Mouse (Mus musculus) retina, adult 2 months (tissue): ENCODE measurements around the gene Taok2.

ENCODE experiments used
- DNase-seq: peaks from one replicate; pipeline ENCODE4 v3.0.0-alpha.2; 2012; ENCODE audit warnings: low read depth, low spot score

Taok2 gene

DNA sequence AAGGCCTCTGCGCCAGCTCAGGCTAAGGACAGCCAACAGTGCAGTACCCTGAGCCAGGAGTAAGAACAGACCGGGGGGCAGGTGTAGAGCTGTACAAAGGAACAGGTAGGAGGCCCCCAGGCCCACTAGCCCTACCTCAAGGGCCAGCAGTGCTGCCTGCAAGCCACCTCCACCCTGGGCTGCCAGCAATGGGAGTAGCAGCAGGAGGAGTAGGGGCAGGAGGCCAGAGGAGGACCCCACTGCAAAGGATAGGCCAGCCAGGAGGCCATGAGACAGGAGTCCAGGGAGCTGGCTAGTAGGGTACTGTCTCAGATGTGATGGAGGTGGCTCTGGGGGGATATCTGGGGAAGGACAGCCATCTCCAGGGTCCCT, 14.0 kb downstream of the Taok2 start:
- DNase-seq, result no peak

DNA sequence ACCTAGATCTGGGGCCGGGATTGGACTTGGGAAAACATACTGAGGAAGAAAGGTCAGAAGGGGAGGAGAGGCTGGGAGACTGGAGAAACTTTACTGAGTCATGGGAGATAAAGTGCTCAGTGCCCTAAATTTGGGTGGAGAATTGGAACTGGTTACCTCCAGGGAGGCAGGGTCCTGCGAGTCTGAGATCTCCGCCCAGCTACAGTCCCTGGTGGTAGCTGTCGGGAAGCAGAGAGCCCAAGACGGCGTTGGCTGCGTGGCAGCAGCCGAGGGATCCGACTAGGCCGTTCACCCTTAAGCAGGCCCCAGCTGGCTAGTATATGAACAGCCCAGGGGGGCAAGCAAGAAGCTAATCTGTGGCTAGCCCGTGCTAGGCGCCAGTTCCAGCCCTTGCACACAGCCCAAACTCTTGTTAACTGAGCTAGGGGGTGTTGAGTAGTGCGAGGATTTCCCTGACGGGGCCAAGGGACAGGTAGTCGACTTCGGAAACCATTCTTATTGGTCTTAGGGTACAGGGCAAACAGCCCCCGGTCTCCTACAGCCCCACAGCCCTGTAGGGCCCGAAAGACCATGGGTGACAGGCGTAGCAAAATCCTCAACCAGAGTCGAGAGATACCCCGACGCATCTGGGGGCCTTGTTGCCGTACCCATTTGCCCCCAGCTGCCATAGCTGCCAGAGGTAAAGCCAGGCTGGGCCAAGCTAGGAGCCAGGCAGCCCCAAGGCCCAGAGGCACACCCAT, 14.6 kb downstream of the Taok2 start:
- no peak for DNase-seq

DNA sequence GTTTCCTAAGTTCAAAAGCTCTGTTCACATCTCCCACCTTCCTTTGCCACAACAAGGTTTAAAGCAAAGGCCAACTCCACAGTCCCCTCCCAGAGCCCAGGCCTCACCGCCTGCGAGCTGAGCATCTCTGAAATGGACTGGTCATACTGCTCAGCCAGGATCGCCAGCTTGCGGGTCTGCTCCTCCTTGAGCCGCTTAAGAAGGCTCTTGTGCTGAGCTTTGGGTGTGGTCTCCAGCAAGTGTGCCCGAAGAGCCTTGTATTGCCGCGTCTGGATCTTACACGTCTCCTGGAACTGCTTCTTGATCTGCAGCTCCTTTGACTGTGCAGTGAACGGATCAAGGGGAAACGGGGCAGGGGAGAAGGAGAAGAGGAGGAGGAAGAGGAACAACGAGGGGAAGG, 16.5 kb downstream of the Taok2 start:
- no peak for DNase-seq

- DNase-seq, result no peak
These were observed 17.0 kb downstream of the Taok2 start for GRCm38 (mm10) chr7:126867534-126867933.

GRCm38 (mm10) chr7:126863791-126864190, 20.7 kb downstream of the Taok2 start:
- no peak for DNase-seq

DNA sequence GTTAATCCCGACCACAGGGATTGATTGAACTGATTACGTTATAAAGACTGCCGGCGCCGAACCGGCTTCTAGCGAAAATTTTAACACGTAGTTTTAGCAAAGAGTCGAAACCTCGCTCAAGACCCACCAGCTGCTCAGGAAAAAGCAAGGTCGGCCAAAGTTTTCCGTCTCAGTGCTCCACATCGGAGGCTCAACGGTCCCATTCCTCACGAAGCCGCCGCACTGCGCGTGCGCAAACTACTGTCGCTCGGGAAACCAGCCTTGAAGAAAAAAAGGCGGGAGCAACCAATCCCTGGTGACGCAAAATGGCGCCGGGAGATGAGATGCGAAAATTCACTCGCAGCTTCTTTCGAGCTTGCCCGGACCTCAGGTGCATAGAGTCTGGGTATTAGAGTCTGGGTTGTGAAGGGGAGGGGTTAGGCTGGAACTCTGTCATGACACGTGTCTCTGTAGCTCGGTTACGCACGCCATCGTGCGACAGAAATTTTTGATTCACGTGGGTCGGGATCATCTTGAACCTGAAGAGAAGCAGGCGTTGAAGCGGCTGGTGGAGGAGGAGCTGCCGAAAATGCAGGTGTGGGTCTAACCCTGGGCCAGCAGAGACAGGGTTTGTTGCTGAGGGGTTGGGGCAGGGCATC, 22.2 kb downstream of the Taok2 start, which contains the start of gene Ino80e:
Gene Ino80e (minus strand): TSS at position 231 of the 638 bp plus-strand sequence.
- peak; percentile 88 for DNase-seq

- DNase-seq, result peak; percentile 87
These were observed 22.9 kb downstream of the Taok2 start, which contains the start of gene Hirip3 for GRCm38 (mm10) chr7:126861429-126862130. Gene Hirip3 (plus strand): TSS chr7:126861972.

- DNase-seq, result no peak
These were observed 23.5 kb downstream of the Taok2 start for GRCm38 (mm10) chr7:126860987-126861386.

DNA sequence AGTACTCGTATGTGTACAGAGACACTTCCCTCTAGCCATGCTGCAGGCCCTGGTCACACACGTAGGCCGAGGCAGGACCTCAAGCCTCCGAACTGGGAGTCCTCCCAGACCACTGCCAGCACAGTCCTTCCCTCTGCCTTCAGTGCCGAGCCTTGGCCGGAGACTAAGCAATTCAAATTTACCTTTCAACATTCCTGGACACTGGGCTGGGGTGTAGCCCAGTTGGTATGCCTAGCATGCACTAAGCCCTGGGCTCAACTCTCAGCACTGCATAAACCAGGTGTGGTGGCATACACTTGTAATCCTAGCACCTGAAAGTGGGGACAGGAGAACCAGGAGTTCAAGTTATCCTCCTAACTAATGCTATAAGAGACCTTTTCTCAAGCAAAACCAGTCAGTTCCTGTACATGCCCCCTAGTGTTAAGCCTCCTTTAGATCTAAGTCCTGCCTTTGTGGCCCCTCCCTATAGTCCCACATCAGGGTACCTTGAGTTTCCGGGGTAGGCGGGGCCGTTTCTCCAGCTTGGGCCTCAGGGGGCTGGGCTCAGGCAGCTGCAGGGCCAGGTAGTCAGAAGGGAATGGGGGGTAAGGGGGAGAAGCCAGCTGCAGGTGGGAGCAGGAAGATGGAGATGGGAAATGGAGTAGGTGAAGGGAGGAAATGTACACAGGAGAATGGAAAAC, 27.6 kb downstream of the Taok2 start:
- DNase-seq, result no peak

DNA sequence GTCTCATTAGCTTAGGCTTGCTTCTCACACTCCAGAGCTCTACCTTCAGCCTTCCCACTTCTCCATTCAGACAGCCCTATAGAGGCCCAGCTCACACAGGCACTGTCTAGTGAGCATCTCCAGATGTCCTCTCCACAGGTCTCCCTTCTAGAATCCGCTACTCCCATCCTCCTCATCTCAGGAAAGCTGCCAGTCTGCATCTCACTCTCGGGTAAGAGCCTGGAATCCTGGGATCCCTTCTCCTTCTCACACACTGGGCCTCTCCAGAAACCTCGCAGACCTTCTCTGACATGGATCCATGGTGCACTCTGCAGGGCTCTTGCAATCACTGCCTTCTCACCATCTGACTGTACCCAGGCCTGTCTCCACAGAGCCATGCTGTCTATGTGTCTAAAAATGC, 28.9 kb downstream of the Taok2 start:
- DNase-seq, result no peak

DNA sequence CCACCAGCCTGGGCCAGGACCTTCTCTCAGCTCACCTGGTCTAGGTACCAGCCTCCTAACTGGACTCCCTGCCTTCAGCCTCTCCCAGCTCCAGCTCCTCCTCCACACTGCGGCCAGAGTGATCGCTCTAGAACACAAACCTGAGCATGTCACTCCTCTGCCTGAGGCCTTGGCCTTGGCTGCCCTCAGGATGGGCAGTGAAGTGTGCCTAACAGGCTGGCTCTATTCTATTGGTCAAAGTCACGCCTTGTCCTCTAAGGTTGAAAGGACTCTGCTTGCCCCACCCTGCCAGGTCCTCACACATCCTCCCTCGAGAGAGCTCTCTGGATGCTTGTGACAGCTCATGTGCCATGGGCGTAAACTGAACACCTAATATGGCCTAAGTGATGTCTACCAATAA, 31.0 kb downstream of the Taok2 start:
- no peak for DNase-seq

DNA sequence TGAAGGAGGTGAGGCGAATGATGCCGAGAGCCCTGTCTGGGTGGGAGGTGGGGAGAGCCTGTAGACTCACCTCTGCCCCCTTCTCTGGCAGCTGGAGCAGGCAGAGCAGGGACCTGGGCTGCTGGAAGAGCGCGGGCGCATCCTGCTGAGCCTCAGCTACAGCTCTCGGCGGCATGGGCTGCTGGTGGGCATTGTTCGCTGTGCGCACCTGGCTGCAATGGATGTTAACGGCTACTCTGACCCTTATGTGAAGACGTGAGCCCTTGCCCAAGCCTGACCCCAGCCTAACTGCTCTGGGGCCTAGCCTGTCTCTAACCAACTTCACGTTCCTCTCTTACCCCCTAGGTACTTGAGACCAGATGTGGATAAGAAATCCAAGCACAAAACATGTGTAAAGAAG, 33.3 kb downstream of the Taok2 start:
- DNase-seq, result no peak

GRCm38 (mm10) chr7:126850161-126850560, 34.3 kb downstream of the Taok2 start:
- no peak for DNase-seq

- no peak for DNase-seq
These were observed 35.7 kb downstream of the Taok2 start for GRCm38 (mm10) chr7:126848794-126849193.

GRCm38 (mm10) chr7:126847421-126848398, 36.8 kb downstream of the Taok2 start:
- no peak for DNase-seq

DNA sequence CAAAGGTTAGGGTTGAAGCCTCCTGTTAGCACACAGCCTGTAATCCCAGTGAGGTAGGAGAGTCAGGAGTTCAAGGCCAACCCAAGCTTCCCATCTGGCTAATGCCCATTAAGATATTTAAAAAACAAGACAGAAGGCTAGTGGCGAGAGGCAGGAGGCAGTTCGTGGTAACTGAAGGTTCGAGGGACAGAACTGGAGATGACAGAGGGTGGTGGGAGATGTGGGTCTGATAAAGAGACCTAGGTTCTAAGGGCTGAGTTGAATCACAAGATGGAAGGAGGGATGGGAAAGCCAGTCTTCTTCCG, 37.4 kb downstream of the Taok2 start, which contains the start of gene Doc2a:
Gene Doc2a (plus strand): TSS at position 301 of the 305 bp plus-strand sequence.
- DNase-seq, result no peak

DNA sequence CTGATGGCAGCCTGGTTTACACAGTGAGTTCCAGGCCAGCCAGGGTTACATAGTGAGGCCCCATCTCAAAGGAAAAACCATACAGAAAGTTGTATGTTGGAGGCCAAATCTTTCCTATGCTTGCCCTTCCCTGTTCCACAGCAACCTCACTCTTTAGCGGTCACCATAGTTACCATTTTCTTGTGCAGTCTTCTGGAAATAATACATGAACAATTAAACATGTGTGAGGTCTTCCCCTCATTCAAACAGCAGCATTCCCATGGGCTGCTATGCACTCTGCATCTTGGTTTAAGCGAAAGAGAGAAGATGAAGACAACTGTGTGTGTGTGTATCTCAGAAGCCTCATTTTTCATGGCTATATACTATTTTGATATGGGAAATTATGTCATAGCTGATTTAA, 39.0 kb downstream of the Taok2 start:
- no peak for DNase-seq

- DNase-seq, result no peak
These were observed 41.2 kb downstream of the Taok2 start for GRCm38 (mm10) chr7:126843276-126843675.

GRCm38 (mm10) chr7:126833294-126833693, 51.2 kb downstream of the Taok2 start:
- no peak for DNase-seq

GRCm38 (mm10) chr7:126832036-126832598, 52.4 kb downstream of the Taok2 start:
- DNase-seq, result peak; percentile 65

GRCm38 (mm10) chr7:126831539-126831938, 53.0 kb downstream of the Taok2 start, which contains the start of gene 4930451I11Rik:
Gene 4930451I11Rik (minus strand): TSS chr7:126831639.
- DNase-seq, result no peak
